Mouse (Mus musculus) large intestine, adult 2 months (tissue): ENCODE results near the gene 2310030G06Rik. TPM values are rescaled to one million over a fixed set of nuclear protein-coding genes. Genes with fewer than 3 reads are reported as not detected.

Experiments
- DNase-seq: peaks from one replicate; pipeline ENCODE4 v3.0.0-alpha.2; 2012; ENCODE audit warnings: low read depth, low spot score
- WGBS: fragments of 180-500 bp; shearing (Covaris S2); methylation state at CpG from one replicate; pipeline ENCODE4 v1.1.7; 2018; 5-methylcytosine and 5-hydroxymethylcytosine counted together
- polyA plus RNA-seq: library from polyadenylated mRNA; depleted of rRNA; stranded (reverse); fragments of >200 nt; gene quantifications from 2 replicates; pipeline ENCODE4 v1.2.3, GENCODE M21; 2012; rRNA removed

The 2310030G06Rik gene
- polyA plus RNA-seq, 1 experiment, result 21.3 TPM

DNA sequence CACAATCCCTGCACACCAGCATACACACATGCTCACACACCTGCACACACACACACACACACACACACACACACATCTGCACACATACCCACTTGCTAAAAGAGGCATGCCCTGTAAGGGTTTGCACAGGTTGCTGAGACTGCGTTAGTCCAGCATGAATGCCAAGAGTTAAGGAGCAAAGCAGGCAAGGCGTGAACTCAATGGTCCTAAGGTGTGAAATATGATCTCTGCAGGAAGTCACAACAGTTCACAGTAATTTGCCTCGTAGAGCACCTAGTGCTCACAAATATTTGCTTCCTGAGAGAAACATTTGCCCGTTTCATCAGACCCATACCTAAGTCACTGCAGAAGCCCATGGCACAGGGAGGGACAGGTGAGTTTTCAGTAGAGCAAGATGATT is 32.1 kb downstream of the 2310030G06Rik start:
- no peak for DNase-seq
- 20% methylated on average over 4 of the region's 4 CpGs for WGBS

DNA sequence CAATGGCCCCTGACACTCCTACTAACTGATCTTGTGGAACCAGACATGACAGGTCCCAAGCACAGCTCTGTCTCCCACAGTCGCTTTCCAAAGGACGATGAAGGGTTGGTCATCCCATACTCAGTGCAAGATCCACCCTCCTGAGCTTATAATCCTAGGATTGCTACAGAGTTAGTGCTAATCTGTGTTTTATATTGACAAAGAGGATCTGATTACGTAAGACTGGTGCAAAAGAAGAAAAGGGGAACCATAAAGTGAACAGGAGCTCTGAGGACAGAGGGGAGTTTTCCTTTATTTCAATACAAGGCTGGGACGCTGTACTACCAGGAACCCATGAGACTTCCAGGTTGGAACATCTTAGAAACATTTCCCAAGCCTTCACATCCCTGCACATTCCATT is 35.0 kb downstream of the 2310030G06Rik start:
- DNase-seq, result no peak
- 78% methylated on average over 4 of the region's 4 CpGs for WGBS

DNA sequence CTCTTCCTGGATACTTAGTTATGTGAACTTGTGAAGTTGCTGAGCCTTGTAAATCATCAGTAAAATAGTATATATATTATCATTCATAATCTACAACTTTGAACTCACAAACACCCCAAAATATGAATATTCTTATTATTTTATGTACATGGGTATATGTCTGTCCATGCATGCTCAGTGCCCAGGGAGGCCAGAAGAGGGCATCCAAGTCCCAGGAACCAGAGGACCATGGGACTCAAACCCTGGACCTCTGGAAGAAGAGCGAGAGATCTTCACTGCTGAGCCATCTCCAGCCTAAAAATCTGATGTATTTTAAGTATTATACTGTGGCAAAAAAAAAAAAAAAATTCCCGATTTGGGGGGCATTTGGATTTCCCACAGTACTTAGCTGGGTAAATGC is 37.2 kb downstream of the 2310030G06Rik start:
- no peak for DNase-seq
- WGBS, result 32% methylated on average over 2 of the region's 2 CpGs

DNA sequence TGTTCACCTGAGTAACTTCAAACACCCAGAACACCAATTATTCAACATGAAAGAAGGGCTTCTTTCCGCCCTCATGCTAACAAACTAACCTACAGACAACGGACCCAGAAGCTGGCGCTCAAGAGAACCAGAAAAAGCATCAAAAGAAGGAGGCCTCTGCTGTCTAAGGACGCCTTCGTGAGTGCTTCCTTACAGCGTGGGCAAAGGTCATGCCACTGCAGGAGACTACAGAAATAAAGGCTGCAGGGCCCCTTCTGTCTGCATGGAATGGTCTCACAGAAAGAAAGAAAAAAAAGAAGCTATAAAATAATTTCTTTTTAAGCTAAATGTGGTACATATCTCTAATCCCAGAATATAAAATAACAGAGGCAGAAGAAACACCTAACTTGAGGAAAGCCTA is 41.4 kb downstream of the 2310030G06Rik start:
- no peak for DNase-seq
- WGBS, result 33% methylated on average over 6 of the region's 6 CpGs

DNA sequence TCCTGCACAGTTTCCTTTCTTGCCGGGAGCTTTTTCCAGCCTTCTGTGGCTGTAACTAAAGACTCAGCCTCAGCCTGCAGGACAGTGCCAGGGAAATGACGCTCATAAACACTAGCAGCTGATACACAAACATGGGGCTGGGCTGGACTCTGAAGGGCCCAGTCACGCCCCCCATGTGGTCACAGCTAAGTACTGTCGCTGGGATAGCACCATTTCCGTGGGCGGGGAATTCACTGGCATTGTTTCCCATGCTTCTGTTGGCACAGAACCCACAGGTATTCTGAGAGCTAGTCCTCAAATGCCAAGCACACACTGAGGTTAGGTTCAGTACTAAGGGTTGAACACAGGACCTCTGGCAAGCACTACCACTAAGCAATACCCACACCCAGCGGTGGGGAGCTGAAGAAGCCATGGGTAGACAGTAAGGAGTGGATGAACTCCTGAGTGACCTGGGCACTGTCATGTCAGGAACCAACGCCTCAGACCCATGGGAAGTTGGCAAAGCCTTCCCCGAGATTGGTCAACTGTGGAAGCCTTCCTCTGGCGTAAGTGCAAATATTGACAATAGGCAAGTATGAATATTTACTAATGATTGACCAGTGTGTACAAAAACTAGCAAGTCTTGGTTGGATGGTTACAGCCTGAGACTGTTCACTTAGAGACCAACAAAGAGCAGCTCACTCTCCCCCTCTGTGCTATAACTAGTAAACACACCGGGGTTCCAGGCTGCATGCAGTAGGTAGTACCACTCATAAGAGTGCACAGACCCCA is 45.2 kb downstream of the 2310030G06Rik start:
- peak; percentile 73 for DNase-seq
- WGBS, result 25% methylated on average over 11 of the region's 11 CpGs

DNA sequence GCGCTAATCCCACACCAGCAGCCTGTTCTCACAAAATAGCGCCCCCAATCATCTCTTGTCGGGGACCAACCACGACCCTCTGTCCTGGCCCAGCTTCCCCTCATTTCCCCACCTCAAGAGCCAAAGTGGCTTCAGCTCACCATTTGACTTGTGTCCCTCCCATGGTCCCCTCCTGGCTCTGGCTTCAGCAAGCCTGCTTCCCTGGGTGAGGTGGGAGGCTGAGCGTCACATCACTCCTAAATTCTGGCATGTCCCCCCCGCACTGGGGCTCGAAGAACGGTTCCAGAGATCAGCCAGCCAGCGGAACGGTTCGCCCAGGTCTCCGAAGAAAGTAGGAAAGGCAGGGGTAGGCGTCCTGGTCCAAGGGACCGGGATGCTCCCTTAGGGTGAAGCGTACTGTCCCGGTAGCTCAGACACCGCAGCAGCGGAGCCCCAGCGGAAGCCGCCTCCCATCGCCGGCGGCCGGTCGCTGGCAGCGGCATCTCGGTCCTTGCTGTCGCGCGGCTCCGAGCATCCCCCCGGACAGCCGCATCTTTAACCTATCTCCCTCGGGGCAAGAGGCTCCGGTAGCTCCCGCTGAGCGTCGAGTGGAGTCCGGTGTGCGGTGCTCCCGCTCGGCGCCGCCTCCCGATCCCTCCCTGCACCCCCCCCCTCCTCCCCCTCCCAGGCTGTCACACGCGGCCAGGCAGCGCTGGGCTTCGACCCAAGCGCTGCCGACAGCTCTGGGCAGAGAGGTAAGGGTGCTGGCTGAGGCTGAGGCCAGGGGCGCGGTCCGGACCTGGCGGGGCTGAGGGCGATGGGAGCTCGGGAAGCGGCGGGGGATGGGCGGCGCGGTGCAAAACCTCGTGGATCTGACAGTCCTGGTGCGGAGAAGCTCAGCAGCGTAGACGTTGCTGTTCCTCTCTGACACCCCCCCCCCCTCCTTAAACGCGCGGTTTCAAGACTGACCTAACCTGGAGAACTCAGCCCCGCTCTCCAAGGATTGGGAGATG is 47.6 kb downstream of the 2310030G06Rik start:
- DNase-seq, result no peak
- WGBS, result 2% methylated on average over 70 of the region's 70 CpGs

DNA sequence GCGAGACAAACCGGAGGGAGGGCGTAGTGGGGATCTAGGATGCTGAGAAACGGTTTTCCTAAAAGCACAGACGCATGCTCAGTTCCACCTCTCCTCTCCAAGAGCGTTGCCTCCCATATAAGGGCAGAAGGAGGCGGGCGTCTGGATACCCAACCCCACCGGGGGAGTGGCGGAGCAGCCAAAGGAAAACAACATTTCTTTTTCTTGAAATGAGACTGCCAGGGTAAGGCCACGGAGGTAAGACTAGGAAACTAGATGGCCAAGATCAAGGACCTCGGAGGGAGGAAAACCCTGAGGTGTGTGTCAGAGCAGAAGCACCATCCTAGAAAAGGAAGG is 48.7 kb downstream of the 2310030G06Rik start:
- WGBS, result 1% methylated on average over 12 of the region's 12 CpGs
- no peak for DNase-seq

DNA sequence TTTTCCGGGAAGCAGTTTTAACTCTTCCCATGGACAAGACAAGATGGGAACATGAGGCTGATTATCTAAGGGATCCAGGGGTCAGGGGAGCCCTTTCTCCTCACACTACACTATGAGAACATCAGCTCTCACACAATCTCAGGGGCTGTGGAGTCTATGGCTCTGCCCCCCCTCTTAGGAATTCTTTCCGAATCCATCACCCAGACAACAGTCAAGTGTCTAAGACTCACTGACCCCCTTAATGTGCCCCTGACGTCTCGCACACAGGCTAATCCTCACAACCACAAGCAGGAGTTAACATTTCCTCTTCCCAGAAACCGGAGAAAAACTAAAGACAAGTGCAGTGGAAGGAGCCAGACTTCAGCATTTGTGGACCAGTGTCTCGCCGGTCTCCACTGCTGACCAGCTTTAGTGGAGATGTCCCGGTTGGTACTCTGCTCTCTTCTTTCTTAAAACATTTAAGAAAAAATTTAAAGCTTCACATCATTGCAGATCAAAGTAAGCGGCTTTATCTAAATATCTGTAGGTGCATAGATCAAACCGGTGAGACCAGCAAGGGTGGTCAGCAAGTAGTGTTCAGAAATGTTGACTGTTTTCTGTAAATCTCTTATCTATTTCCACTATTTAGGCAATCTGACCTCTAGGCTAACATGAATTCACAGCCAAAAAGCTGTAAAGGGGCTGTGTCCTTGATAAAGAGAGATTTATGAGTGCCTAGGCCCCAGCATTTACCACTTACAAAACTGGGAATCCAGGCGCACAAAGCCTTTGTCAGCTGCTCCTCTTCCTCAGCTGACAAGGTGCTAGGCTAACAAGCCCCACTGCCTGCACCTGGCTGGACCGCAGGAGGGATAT is 49.3 kb downstream of the 2310030G06Rik start:
- WGBS, result 65% methylated on average over 12 of the region's 12 CpGs

DNA sequence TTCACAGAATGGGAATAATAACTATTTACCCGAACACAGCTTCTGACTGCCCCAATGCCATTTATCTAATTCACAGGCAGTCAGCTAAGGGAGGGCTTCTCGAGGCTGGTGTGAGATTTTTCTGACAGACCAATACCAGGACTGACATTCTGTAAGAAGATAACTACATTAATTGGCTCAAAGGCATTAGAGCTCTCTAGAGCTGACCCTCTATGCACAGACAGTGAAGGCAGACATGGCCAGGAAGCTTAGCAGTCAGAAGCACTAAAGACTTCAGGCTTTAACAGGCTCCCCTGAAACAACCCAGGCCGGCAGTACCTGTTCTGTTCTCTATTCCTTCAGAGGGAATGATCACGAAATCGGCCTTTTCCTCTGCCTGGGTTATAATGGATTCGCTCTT is 51.2 kb downstream of the 2310030G06Rik start:
- DNase-seq, result no peak
- WGBS, result 95% methylated on average over 6 of the region's 6 CpGs

More for the DNA sequence above, 49.3 kb downstream of the 2310030G06Rik start:
- no peak for DNase-seq

DNA sequence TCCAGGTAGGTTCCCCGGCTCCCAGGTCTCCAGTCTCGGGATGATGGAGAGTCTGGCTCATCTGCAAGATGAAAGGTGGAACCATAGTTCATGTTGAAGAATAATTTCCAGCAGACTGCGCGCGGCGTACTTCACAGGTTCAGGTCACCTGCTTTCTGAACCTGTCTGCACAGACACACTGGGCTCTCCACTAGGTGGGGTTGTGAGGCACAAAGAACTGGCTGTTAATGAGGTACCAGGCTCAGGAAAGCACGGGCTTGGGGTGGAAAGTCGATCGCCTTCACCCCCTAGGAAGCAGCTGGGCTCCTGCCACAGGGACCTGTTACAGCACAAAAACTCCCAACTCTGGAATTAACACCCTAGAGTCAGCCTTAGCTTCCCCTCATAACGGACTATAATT is 52.7 kb downstream of the 2310030G06Rik start:
- no peak for DNase-seq
- 13% methylated on average over 10 of the region's 10 CpGs for WGBS

DNA sequence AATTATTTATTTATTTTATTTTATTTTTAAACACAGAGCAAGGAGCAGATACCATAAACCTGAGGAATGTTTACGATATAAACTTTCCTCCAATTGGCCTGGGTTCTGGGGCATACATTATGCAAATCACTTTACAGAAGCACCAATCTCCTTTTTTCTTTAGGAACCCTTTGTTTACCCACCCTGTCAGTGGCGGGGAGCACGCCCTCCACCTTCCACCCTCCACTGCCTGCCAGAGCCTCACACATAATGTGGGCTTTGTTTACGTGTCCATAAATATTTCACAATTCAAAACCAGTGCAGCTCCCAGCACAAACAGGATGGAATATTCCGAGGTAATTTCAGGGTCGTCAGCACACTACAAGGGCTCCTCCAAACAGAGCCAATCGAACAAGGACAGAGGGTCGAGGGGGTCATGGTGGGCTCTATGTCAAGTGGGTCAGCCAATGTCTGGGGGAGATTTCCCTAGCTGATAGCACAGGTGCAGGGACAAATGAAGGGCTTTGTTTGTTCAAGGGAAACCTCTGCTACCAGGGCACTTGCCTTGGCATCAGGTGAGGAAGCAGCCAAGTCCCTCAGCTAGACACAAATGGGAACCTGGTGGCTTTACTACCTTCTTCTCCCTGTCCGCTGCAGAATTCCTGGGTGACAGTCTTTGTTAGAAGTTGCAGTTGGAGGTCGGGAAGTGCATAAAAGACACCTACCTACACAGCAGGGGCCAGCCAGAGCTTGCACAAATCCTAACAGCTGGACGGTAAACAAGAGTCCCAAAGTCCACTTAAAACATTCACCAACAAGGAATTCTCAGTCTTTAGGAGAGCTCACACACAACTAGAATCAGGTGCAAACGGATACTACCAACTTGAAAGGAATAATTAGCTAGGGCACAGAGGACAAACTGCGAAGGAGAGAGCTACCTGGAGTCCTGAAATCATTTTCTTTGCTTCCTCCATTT is 53.4 kb downstream of the 2310030G06Rik start:
- DNase-seq, result no peak
- WGBS, result 23% methylated on average over 13 of the region's 13 CpGs

Other genes with a start within 250 kb of the 2310030G06Rik start
- gene Pts, start 217.8 kb downstream of the 2310030G06Rik start, polyA plus RNA-seq, result 21.1 and 32.5 TPM in 2 replicates
- 21.3 and 22.0 TPM in 2 replicates for gene Il18, start 191.7 kb downstream of the 2310030G06Rik start, polyA plus RNA-seq
- gene Bco2, start 191.4 kb downstream of the 2310030G06Rik start, polyA plus RNA-seq, result 11.1 and 20.2 TPM in 2 replicates
- gene Tex12, start 185.2 kb downstream of the 2310030G06Rik start, polyA plus RNA-seq, result not detected in 2 replicates
- gene Sdhd, start 142.7 kb downstream of the 2310030G06Rik start, polyA plus RNA-seq, result 388 and 472 TPM in 2 replicates
- gene Timm8b, start 142.6 kb downstream of the 2310030G06Rik start, polyA plus RNA-seq, result 204 and 240 TPM in 2 replicates
- gene Pih1d2, start 129.2 kb downstream of the 2310030G06Rik start, polyA plus RNA-seq, result 0.41 and 0.85 TPM in 2 replicates
- gene Nkapd1, start 129.1 kb downstream of the 2310030G06Rik start, polyA plus RNA-seq, result 2.6 and 4.3 TPM in 2 replicates
- gene Dlat, start 86.8 kb downstream of the 2310030G06Rik start, polyA plus RNA-seq, result 11.7 and 21.1 TPM in 2 replicates
- 0.84 and 1.5 TPM in 2 replicates for gene Dixdc1, start 7.0 kb downstream of the 2310030G06Rik start, polyA plus RNA-seq
- 53.5 and 62.6 TPM in 2 replicates for gene Cryab, start 4.8 kb upstream of the 2310030G06Rik start, polyA plus RNA-seq
- gene Hspb2, start 5.8 kb upstream of the 2310030G06Rik start, polyA plus RNA-seq, result 12.7 and 15.0 TPM in 2 replicates
- 4.2 and 5.7 TPM in 2 replicates for gene Fdxacb1, start 21.7 kb upstream of the 2310030G06Rik start, polyA plus RNA-seq
- 37.3 and 42.3 TPM in 2 replicates for gene Alg9, start 28.5 kb upstream of the 2310030G06Rik start, polyA plus RNA-seq
- 28.4 and 36.1 TPM in 2 replicates for gene 1110032A03Rik, start 29.0 kb upstream of the 2310030G06Rik start, polyA plus RNA-seq
- gene Ppp2r1b, start 98.8 kb upstream of the 2310030G06Rik start, polyA plus RNA-seq, result 7.0 and 7.9 TPM in 2 replicates